Mouse (Mus musculus): ENCODE data around the gene Aifm2. TPM values are rescaled to one million over a fixed set of nuclear protein-coding genes. Genes with fewer than 3 reads are reported as not detected.

The Aifm2 gene
- polyA plus RNA-seq, 1 experiment from 2014 or later: 8.2 TPM

DNA sequence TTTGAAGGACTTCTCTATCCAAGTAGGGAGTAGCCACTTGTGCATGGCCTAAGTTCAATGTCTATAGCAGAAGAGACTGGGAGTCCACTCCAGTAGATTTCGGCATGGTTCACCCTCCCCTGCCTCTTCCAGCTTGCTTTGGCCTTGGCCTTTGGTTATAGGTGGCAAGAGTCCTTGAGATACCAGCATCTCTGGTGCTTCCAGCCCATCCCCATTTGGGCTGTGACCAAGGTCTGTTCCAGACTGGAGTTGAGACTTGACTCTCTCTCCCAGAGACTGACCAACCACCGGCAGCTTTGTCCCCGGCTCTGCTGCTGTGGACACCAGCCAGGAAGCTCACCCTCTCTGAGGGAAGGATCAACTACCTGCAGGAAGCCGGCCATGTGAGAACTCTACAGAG lies 23.1 kb downstream of the Aifm2 start:
- 92% methylated on average over 4 of the region's 4 CpGs for WGBS
- peaks cover 13% of the 10 kb centered on the region for H3K36me3 ChIP-seq (replicated peaks; ENCODE audit: control insufficient read depth, insufficient read depth, low read depth, low read length)

DNA sequence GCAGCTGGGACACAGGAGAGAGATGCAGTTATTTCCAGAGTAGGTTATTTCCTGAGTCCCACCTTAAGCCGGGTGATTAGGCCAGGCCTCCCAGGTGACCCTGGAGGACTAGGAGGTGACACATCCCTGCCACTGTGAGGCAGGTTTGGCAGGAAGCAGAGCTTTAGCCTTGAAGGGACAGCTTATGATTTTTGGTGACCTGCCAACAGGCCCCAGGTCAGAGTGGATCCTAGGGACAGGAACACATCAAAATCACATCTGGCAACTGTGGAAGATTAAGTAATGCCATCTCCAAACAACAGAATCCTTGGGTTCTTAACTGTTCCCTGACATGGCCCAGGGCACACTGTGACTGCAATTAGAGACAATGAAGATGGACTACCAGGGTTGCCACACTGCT lies 26.2 kb downstream of the Aifm2 start:
- Histone ChIP-seq H3K27ac (replicated peaks; ENCODE audit: low read depth, low read length) (no peak overlapping the region), H3K4me2 (ENCODE audit: low read depth, low read length) (no peak overlapping the region), H3K27me3 (ENCODE audit: control insufficient read depth, insufficient read depth, low read length) (no peaks in the 10 kb centered on the region), H3K9me3 (replicated peaks; ENCODE audit: control insufficient read depth, low read length) (no peaks in the 10 kb centered on the region; the same call in 1 of the 2 replicates), H3K4me3 (ENCODE audit: low read depth, low read length) (no peak overlapping the region), H3K9ac (replicated peaks; ENCODE audit: low read length) (no peak overlapping the region), H3K36me3 (replicated peaks; ENCODE audit: control insufficient read depth, insufficient read depth, low read depth, low read length) (peaks cover 29% of the 10 kb centered on the region), H3K4me1 (ENCODE audit: control insufficient read depth, insufficient read depth, low read length) (no peaks in the 10 kb centered on the region)
- DNase-seq (ENCODE audit: low spot score) (no peak), ATAC-seq (replicated peaks; ENCODE audit: insufficient number of reproducible peaks, low FRiP score, low TSS enrichment, low read depth) (no peak)
- 77% methylated on average over 1 of the region's 1 CpGs for WGBS

More for the DNA sequence above, 23.1 kb downstream of the Aifm2 start:
- no peak for DNase-seq (ENCODE audit: low spot score)
- no peak overlapping the region for H3K27ac ChIP-seq (replicated peaks; ENCODE audit: low read depth, low read length)
- no peak overlapping the region for H3K9ac ChIP-seq (replicated peaks; ENCODE audit: low read length)
- H3K4me1 ChIP-seq (ENCODE audit: control insufficient read depth, insufficient read depth, low read length): no peaks in the 10 kb centered on the region
- no peak for ATAC-seq (replicated peaks; ENCODE audit: insufficient number of reproducible peaks, low FRiP score, low TSS enrichment, low read depth)
- no peak overlapping the region for H3K4me2 ChIP-seq (ENCODE audit: low read depth, low read length)
- H3K4me3 ChIP-seq (ENCODE audit: low read depth, low read length): no peak overlapping the region
- H3K27me3 ChIP-seq (ENCODE audit: control insufficient read depth, insufficient read depth, low read length): no peaks in the 10 kb centered on the region
- H3K9me3 ChIP-seq (replicated peaks; ENCODE audit: control insufficient read depth, low read length): no peaks in the 10 kb centered on the region

- Histone ChIP-seq H3K27ac (replicated peaks; ENCODE audit: low read depth, low read length) (no peak overlapping the region), H3K4me2 (ENCODE audit: low read depth, low read length) (no peak overlapping the region), H3K9me3 (replicated peaks; ENCODE audit: control insufficient read depth, low read length) (no peaks in the 10 kb centered on the region; the same call in 1 of the 2 replicates), H3K4me1 (ENCODE audit: control insufficient read depth, insufficient read depth, low read length) (no peaks in the 10 kb centered on the region), H3K36me3 (replicated peaks; ENCODE audit: control insufficient read depth, insufficient read depth, low read depth, low read length) (peaks cover 32% of the 10 kb centered on the region), H3K4me3 (ENCODE audit: low read depth, low read length) (no peak overlapping the region), H3K9ac (replicated peaks; ENCODE audit: low read length) (no peak overlapping the region), H3K27me3 (ENCODE audit: control insufficient read depth, insufficient read depth, low read length) (no peaks in the 10 kb centered on the region)
- WGBS: 89% methylated on average over 4 of the region's 4 CpGs
- DNase-seq (ENCODE audit: low spot score) (no peak), ATAC-seq (replicated peaks; ENCODE audit: insufficient number of reproducible peaks, low FRiP score, low TSS enrichment, low read depth) (no peak)
Measured at GRCm38 (mm10) chr10:61741873-61742272, 26.8 kb downstream of the Aifm2 start.

DNA sequence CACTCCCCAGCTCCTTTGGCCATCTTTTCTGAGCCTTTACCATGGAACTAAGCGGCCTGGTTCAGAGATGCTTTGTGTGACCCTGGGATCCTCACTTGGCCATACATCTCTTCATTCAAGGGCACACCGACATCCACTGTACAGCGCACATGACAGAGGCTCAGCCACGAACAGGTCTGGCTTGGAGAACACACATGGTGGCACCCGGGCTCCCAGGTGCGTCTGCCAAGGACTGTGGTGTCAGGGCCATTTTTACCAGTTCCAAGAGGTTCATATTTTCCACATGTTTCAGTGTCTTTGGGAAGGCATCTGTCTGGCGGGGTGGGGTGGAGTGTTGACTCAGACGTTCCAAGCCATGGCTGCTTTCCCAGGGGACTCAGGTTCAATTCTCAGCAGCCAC lies 27.3 kb downstream of the Aifm2 start:
- no peak overlapping the region for H3K27ac ChIP-seq (replicated peaks; ENCODE audit: low read depth, low read length)
- H3K4me2 ChIP-seq (ENCODE audit: low read depth, low read length): no peak overlapping the region
- DNase-seq (ENCODE audit: low spot score) (no peak), ATAC-seq (replicated peaks; ENCODE audit: insufficient number of reproducible peaks, low FRiP score, low TSS enrichment, low read depth) (no peak)
- H3K9ac ChIP-seq (replicated peaks; ENCODE audit: low read length): no peak overlapping the region
- no peaks in the 10 kb centered on the region for H3K27me3 ChIP-seq (ENCODE audit: control insufficient read depth, insufficient read depth, low read length)
- H3K9me3 ChIP-seq (replicated peaks; ENCODE audit: control insufficient read depth, low read length): no peaks in the 10 kb centered on the region; the same call in 1 of the 2 replicates
- H3K4me3 ChIP-seq (ENCODE audit: low read depth, low read length): no peak overlapping the region
- WGBS: 93% methylated on average over 8 of the region's 8 CpGs
- H3K4me1 ChIP-seq (ENCODE audit: control insufficient read depth, insufficient read depth, low read length): no peaks in the 10 kb centered on the region
- H3K36me3 ChIP-seq (replicated peaks; ENCODE audit: control insufficient read depth, insufficient read depth, low read depth, low read length): peaks cover 36% of the 10 kb centered on the region

GRCm38 (mm10) chr10:61745133-61745532 lies 30.1 kb downstream of the Aifm2 start:
- Histone ChIP-seq H3K27me3 (ENCODE audit: control insufficient read depth, insufficient read depth, low read length) (no peaks in the 10 kb centered on the region), H3K4me3 (ENCODE audit: low read depth, low read length) (no peak overlapping the region), H3K9me3 (replicated peaks; ENCODE audit: control insufficient read depth, low read length) (no peaks in the 10 kb centered on the region; the same call in 1 of the 2 replicates), H3K27ac (replicated peaks; ENCODE audit: low read depth, low read length) (no peak overlapping the region), H3K36me3 (replicated peaks; ENCODE audit: control insufficient read depth, insufficient read depth, low read depth, low read length) (peaks cover 44% of the 10 kb centered on the region), H3K4me1 (ENCODE audit: control insufficient read depth, insufficient read depth, low read length) (no peaks in the 10 kb centered on the region), H3K9ac (replicated peaks; ENCODE audit: low read length) (no peak overlapping the region), H3K4me2 (ENCODE audit: low read depth, low read length) (no peak overlapping the region)
- peak; percentile 67 for DNase-seq (ENCODE audit: low spot score)
- ATAC-seq (replicated peaks; ENCODE audit: insufficient number of reproducible peaks, low FRiP score, low TSS enrichment, low read depth): no peak
- 88% methylated on average over 4 of the region's 4 CpGs for WGBS

DNA sequence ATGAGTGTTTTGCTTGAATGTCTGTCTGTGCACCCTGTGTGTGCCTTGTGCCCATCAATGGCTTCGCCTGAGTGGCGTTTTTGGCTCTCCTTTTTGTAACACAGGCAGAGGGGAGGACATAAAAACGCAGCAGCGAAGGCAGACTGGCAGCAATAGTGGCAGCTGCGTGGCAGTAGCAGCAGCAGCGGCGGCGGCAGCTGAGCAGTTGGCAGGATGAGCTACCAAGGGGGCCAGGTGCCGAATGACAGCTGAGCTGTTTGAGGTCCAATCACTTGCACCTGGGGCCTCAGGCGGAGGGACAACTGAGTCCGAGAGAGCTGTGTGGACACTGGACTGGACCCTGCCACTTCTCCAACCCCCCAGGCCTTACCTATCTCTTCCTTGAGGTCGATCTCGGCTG lies 32.2 kb downstream of the Aifm2 start:
- WGBS: 96% methylated on average over 13 of the region's 13 CpGs
- H3K4me1 ChIP-seq (ENCODE audit: control insufficient read depth, insufficient read depth, low read length): no peaks in the 10 kb centered on the region

DNA sequence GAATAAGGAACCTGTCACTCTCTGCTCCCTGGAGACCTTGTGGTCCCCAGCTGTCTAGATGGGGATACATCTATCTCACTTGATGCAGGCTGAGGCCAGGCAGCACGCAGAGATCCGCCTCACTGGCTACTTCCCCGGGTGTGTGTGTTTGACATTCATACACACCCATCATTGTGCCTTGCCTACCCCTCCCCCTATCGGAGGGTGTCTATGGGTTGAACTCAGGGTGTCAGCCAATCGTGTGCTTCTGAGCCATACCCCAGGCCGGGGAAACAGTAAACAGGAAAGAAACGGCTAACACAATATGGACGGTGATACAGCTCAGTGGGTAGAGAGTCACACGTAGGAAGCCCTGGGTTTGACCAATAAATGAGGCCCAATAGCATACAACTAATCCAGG lies 35.0 kb downstream of the Aifm2 start:
- Histone ChIP-seq H3K4me3 (ENCODE audit: low read depth, low read length) (no peak overlapping the region), H3K9me3 (replicated peaks; ENCODE audit: control insufficient read depth, low read length) (no peaks in the 10 kb centered on the region; the same call in 1 of the 2 replicates), H3K4me2 (ENCODE audit: low read depth, low read length) (no peak overlapping the region), H3K27ac (replicated peaks; ENCODE audit: low read depth, low read length) (no peak overlapping the region), H3K4me1 (ENCODE audit: control insufficient read depth, insufficient read depth, low read length) (no peaks in the 10 kb centered on the region), H3K9ac (replicated peaks; ENCODE audit: low read length) (no peak overlapping the region), H3K36me3 (replicated peaks; ENCODE audit: control insufficient read depth, insufficient read depth, low read depth, low read length) (peaks cover 42% of the 10 kb centered on the region), H3K27me3 (ENCODE audit: control insufficient read depth, insufficient read depth, low read length) (no peaks in the 10 kb centered on the region)
- 90% methylated on average over 9 of the region's 9 CpGs for WGBS
- ATAC-seq (replicated peaks; ENCODE audit: insufficient number of reproducible peaks, low FRiP score, low TSS enrichment, low read depth) (no peak), DNase-seq (ENCODE audit: low spot score) (no peak)

More for the DNA sequence above, 32.2 kb downstream of the Aifm2 start:
- no peak for ATAC-seq (replicated peaks; ENCODE audit: insufficient number of reproducible peaks, low FRiP score, low TSS enrichment, low read depth)
- no peak overlapping the region for H3K4me3 ChIP-seq (ENCODE audit: low read depth, low read length)
- no peak overlapping the region for H3K4me2 ChIP-seq (ENCODE audit: low read depth, low read length)
- no peaks in the 10 kb centered on the region; the same call in 1 of the 2 replicates for H3K9me3 ChIP-seq (replicated peaks; ENCODE audit: control insufficient read depth, low read length)
- H3K27ac ChIP-seq (replicated peaks; ENCODE audit: low read depth, low read length): no peak overlapping the region
- H3K9ac ChIP-seq (replicated peaks; ENCODE audit: low read length): no peak overlapping the region
- DNase-seq (ENCODE audit: low spot score): no peak
- H3K27me3 ChIP-seq (ENCODE audit: control insufficient read depth, insufficient read depth, low read length): no peaks in the 10 kb centered on the region
- H3K36me3 ChIP-seq (replicated peaks; ENCODE audit: control insufficient read depth, insufficient read depth, low read depth, low read length): peaks cover 46% of the 10 kb centered on the region

- H3K4me1 ChIP-seq (ENCODE audit: control insufficient read depth, insufficient read depth, low read length): no peaks in the 10 kb centered on the region
- ATAC-seq (replicated peaks; ENCODE audit: insufficient number of reproducible peaks, low FRiP score, low TSS enrichment, low read depth) (no peak), DNase-seq (ENCODE audit: low spot score) (no peak)
- no peak overlapping the region for H3K4me2 ChIP-seq (ENCODE audit: low read depth, low read length)
- peaks cover 32% of the 10 kb centered on the region for H3K36me3 ChIP-seq (replicated peaks; ENCODE audit: control insufficient read depth, insufficient read depth, low read depth, low read length)
- no peaks in the 10 kb centered on the region for H3K27me3 ChIP-seq (ENCODE audit: control insufficient read depth, insufficient read depth, low read length)
- no peak overlapping the region for H3K27ac ChIP-seq (replicated peaks; ENCODE audit: low read depth, low read length)
- H3K4me3 ChIP-seq (ENCODE audit: low read depth, low read length): no peak overlapping the region
- WGBS: 78% methylated on average over 20 of the region's 20 CpGs
- H3K9ac ChIP-seq (replicated peaks; ENCODE audit: low read length): no peak overlapping the region
- no peaks in the 10 kb centered on the region for H3K9me3 ChIP-seq (replicated peaks; ENCODE audit: control insufficient read depth, low read length)
Measured at GRCm38 (mm10) chr10:61751534-61752219, 36.6 kb downstream of the Aifm2 start.

Data from embryonic facial prominence, embryonic 11.5 days (tissue).